9 mouse cellular contexts compared by ENCODE assay signal in the genomic region with DNA sequence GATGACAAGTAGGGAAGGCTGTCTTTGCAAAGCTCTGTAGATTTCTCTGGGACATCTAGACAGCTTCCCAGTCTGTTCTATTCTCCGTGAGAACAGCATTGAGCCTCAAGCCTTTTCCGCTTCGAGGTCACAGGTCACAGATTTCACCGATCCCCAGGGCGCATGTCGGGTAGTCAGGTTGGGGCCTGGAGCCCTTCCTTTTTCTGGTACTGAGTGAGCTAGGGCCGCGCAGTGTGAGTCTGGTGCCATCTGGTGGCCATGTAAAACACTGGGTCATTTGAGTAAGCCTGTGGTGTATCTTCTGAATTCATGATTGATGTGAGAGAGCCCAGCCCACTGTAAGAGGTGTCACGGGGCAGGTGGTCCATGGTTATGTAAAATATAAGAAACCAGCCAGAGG. TPM values are rescaled to one million over a fixed set of nuclear protein-coding genes. Genes with fewer than 3 reads are reported as not detected.
DNase-seq lines count a peak whose midpoint lies in the region; ATAC-seq and TF ChIP-seq lines count a peak whose summit lies in the region.
"Had no signal": no experiment of that assay in that cellular context is flagged by ENCODE, and none has a peak within 500 bp of the region (broad histone marks: within the 10 kb centered on the region; RNA-seq: fewer than 3 reads in every experiment).

No protein-coding gene starts in this region.

- H3K9ac ChIP-seq in liver, embryonic 14.5 days (replicated peaks): no peak overlapping the region
- H3K9ac ChIP-seq: embryonic facial prominence, embryonic 13.5 days had no signal

- DNase-seq in 3T3-L1 (ENCODE audit: low read depth, low spot score) (peak; percentile 77), R1 (ENCODE audit: low read depth, low spot score) (peak; percentile 54)
- peak; percentile 88 for DNase-seq in kidney, postnatal 10 days
- peak in 2 of 3 experiments; percentile 26 to 33 for DNase-seq in liver, embryonic 14.5 days (ENCODE audit: low read depth in 3 of 3, low spot score in 3 of 3)
- DNase-seq in thymus, adult 18-20 months: peak; percentile 78 to 87

- H3K4me3 ChIP-seq in liver, embryonic 14.5 days (ENCODE audit: insufficient read depth in 1 of 2, low read depth in 2 of 2, low read length in 2 of 2): no peak overlapping the region
- H3K4me3 ChIP-seq in olfactory bulb, adult 2 months (ENCODE audit: insufficient read depth, low read depth, low read length): no peak overlapping the region
- H3K4me3 ChIP-seq: embryonic facial prominence, embryonic 13.5 days had no signal

- no peaks in the 10 kb centered on the region for H3K27me3 ChIP-seq in liver, embryonic 14.5 days (ENCODE audit: control insufficient read depth, insufficient read depth, low read length)
- H3K27me3 ChIP-seq: embryonic facial prominence, embryonic 13.5 days had no signal

- ATAC-seq in common myeloid progenitor, adult 5-6 weeks (replicated peaks; ENCODE audit: low read depth, poor library complexity, severe bottlenecking): peak; percentile 91
- peak; percentile 90 for ATAC-seq in granulocyte monocyte progenitor cell, adult 5-6 weeks (replicated peaks; ENCODE audit: poor library complexity, severe bottlenecking)
- peak; percentile 45; the same call in 1 of the 2 replicates for ATAC-seq in liver, embryonic 14.5 days (ENCODE audit: insufficient read depth)

- no peaks in the 10 kb centered on the region for H3K4me1 ChIP-seq in liver, embryonic 14.5 days (replicated peaks; ENCODE audit: control insufficient read depth in 2 of 2, insufficient read depth in 2 of 2, low read length in 1 of 2)
- H3K4me1 ChIP-seq in olfactory bulb, adult 2 months (ENCODE audit: control insufficient read depth, insufficient read depth, low read length): no peaks in the 10 kb centered on the region
- H3K4me1 ChIP-seq: embryonic facial prominence, embryonic 13.5 days had no signal

- no peak for TF ChIP-seq POLR2A in olfactory bulb, adult 2 months (IDR thresholded peaks at IDR 0.05; ENCODE audit: insufficient read depth, low read depth, low read length)

- WGBS in liver, embryonic 14.5 days (ENCODE audit: insufficient replicate concordance): 27% methylated on average over 9 of the region's 9 CpGs
- 32% methylated on average over 9 of the region's 9 CpGs for WGBS in olfactory bulb, adult 2 months

- H3K27ac ChIP-seq in liver, embryonic 14.5 days: no peak overlapping the region
- no peak overlapping the region for H3K27ac ChIP-seq in olfactory bulb, adult 2 months (ENCODE audit: insufficient read depth, low read depth, low read length)
- H3K27ac ChIP-seq: embryonic facial prominence, embryonic 13.5 days had no signal

- peak; percentile 90 for TF ChIP-seq CTCF in liver, embryonic 14.5 days (IDR thresholded peaks at IDR 0.05; ENCODE audit: low read depth)
- TF ChIP-seq CTCF in olfactory bulb, adult 2 months (IDR thresholded peaks at IDR 0.05; ENCODE audit: insufficient read depth, low read depth, low read length): peak; percentile 52; the same call in 1 of the 2 replicates

- H3K4me2 ChIP-seq in liver, embryonic 14.5 days (ENCODE audit: low read depth): no peak overlapping the region
- H3K4me2 ChIP-seq: embryonic facial prominence, embryonic 13.5 days had no signal

- no peaks in the 10 kb centered on the region for H3K9me3 ChIP-seq in liver, embryonic 14.5 days (ENCODE audit: control insufficient read depth, low read length)
- H3K9me3 ChIP-seq: embryonic facial prominence, embryonic 13.5 days had no signal

- H3K36me3 ChIP-seq in liver, embryonic 14.5 days (replicated peaks; ENCODE audit: control insufficient read depth, insufficient read depth, low read depth): no peaks in the 10 kb centered on the region
- H3K36me3 ChIP-seq: embryonic facial prominence, embryonic 13.5 days had no signal

- TF ChIP-seq EP300 in liver, embryonic 14.5 days (IDR thresholded peaks at IDR 0.05; ENCODE audit: low read depth): no peak

RNA-seq across cellular contexts. Expression of a gene that starts 3.8 kb away (rescaled TPM):
- 25.5 and 27.7 TPM in 2 replicates for total RNA-seq in common myeloid progenitor, adult 5-6 weeks (2017)
- 8.3 and 13.9 TPM in 2 replicates for total RNA-seq in granulocyte monocyte progenitor cell, adult 5-6 weeks (2014; fragmentation: Nextera tagmentation)
- total RNA-seq in granulocyte monocyte progenitor cell, adult 5-6 weeks (2017): 2.1 and 2.3 TPM in 2 replicates
- polyA plus RNA-seq in liver, embryonic 14.5 days (2012; rRNA removed): 0.13 and 0.20 TPM in 2 replicates
- polyA plus RNA-seq in liver, embryonic 14.5 days (2014; fragmentation: Nextera tagmentation; extraction: Ambion mirVana): 0.13 and 0.17 TPM in 2 replicates
- polyA plus RNA-seq in olfactory bulb, adult 2 months (2012; ENCODE audit: insufficient read depth, insufficient read length, low replicate concordance, missing spikeins): not detected in 2 replicates
- polyA plus RNA-seq: embryonic facial prominence, embryonic 13.5 days had no signal

RNA-seq across cellular contexts. Expression of a gene that starts 22.6 kb away (rescaled TPM):
- total RNA-seq in common myeloid progenitor, adult 5-6 weeks (2017): 67.2 and 91.5 TPM in 2 replicates
- total RNA-seq in granulocyte monocyte progenitor cell, adult 5-6 weeks (2014; fragmentation: Nextera tagmentation): 15.3 and 35.8 TPM in 2 replicates
- 32.7 and 40.7 TPM in 2 replicates for total RNA-seq in granulocyte monocyte progenitor cell, adult 5-6 weeks (2017)
- 2.0 and 2.3 TPM in 2 replicates for polyA plus RNA-seq in liver, embryonic 14.5 days (2012; rRNA removed)
- polyA plus RNA-seq in liver, embryonic 14.5 days (2014; fragmentation: Nextera tagmentation; extraction: Ambion mirVana): 3.2 and 3.3 TPM in 2 replicates
- not detected in 2 replicates for polyA plus RNA-seq in olfactory bulb, adult 2 months (2012; ENCODE audit: insufficient read depth, insufficient read length, low replicate concordance, missing spikeins)

RNA-seq across cellular contexts. Expression of a gene that starts 31.6 kb away (rescaled TPM):
- 80.1 and 87.6 TPM in 2 replicates for total RNA-seq in common myeloid progenitor, adult 5-6 weeks (2017)
- total RNA-seq in granulocyte monocyte progenitor cell, adult 5-6 weeks (2014; fragmentation: Nextera tagmentation): 23.2 and 40.2 TPM in 2 replicates
- 62.7 and 69.6 TPM in 2 replicates for total RNA-seq in granulocyte monocyte progenitor cell, adult 5-6 weeks (2017)
- polyA plus RNA-seq in liver, embryonic 14.5 days (2012; rRNA removed): 2.1 and 2.9 TPM in 2 replicates
- 3.1 and 4.9 TPM in 2 replicates for polyA plus RNA-seq in liver, embryonic 14.5 days (2014; fragmentation: Nextera tagmentation; extraction: Ambion mirVana)
- 159 TPM in 1 of 2 replicates, not detected in the other for polyA plus RNA-seq in olfactory bulb, adult 2 months (2012; ENCODE audit: insufficient read depth, insufficient read length, low replicate concordance, missing spikeins)

RNA-seq across cellular contexts. Expression of a gene that starts 37.4 kb away (rescaled TPM):
- total RNA-seq in common myeloid progenitor, adult 5-6 weeks (2017): 480 and 499 TPM in 2 replicates
- 391 and 417 TPM in 2 replicates for total RNA-seq in granulocyte monocyte progenitor cell, adult 5-6 weeks (2014; fragmentation: Nextera tagmentation)
- 462 and 464 TPM in 2 replicates for total RNA-seq in granulocyte monocyte progenitor cell, adult 5-6 weeks (2017)
- 9.5 and 11.8 TPM in 2 replicates for polyA plus RNA-seq in liver, embryonic 14.5 days (2012; rRNA removed)
- 18.8 and 21.7 TPM in 2 replicates for polyA plus RNA-seq in liver, embryonic 14.5 days (2014; fragmentation: Nextera tagmentation; extraction: Ambion mirVana)
- not detected in 2 replicates for polyA plus RNA-seq in olfactory bulb, adult 2 months (2012; ENCODE audit: insufficient read depth, insufficient read length, low replicate concordance, missing spikeins)

RNA-seq across cellular contexts. Expression of a gene that starts 47.4 kb away (rescaled TPM):
- total RNA-seq in common myeloid progenitor, adult 5-6 weeks (2017): 75.3 and 119 TPM in 2 replicates
- total RNA-seq in granulocyte monocyte progenitor cell, adult 5-6 weeks (2014; fragmentation: Nextera tagmentation): 144 and 147 TPM in 2 replicates
- 103 and 141 TPM in 2 replicates for total RNA-seq in granulocyte monocyte progenitor cell, adult 5-6 weeks (2017)
- 3.8 and 5.8 TPM in 2 replicates for polyA plus RNA-seq in liver, embryonic 14.5 days (2012; rRNA removed)
- 6.0 and 7.5 TPM in 2 replicates for polyA plus RNA-seq in liver, embryonic 14.5 days (2014; fragmentation: Nextera tagmentation; extraction: Ambion mirVana)
- 272 TPM in 1 of 2 replicates, not detected in the other for polyA plus RNA-seq in olfactory bulb, adult 2 months (2012; ENCODE audit: insufficient read depth, insufficient read length, low replicate concordance, missing spikeins)

Comparison
In these comparisons a context has a peak if more than half of its experiments do, and no peak if none do; other contexts are left out.
1. DNase-seq: peak in every context shown above with its lines; median percentile 88 in kidney, postnatal 10 days; 82 in thymus, adult 18-20 months; 77 in 3T3-L1; 54 in R1; 30 in liver, embryonic 14.5 days.